Mouse (Mus musculus) E14TG2a.4 (cell line): ENCODE data around the gene Tfr2.

Experiments used
- H3K27me3 ChIP-seq: 2 replicates; pipeline ENCODE4 v1.6.1; 2014; ENCODE audit warnings: low read length, control low read depth; ENCODE audit not compliant: insufficient read depth
- H3K36me3 ChIP-seq: 2 replicates; pipeline ENCODE4 v1.6.1; 2014; ENCODE audit warnings: low read length, control low read depth; ENCODE audit not compliant: insufficient read depth
- H3K4me1 ChIP-seq: replicated peaks from 2 replicates; pipeline ENCODE4 v1.6.1; 2014; ENCODE audit warnings: low read depth, low read length, control low read depth
- H3K4me3 ChIP-seq: replicated peaks from 2 replicates; pipeline ENCODE4 v1.5.1; 2014; ENCODE audit warnings: mild to moderate bottlenecking, low read length
- H3K9me3 ChIP-seq: 2 replicates; pipeline ENCODE4 v1.6.1; 2014; ENCODE audit warnings: low read length, control low read depth
- CTCF ChIP-seq: conservative IDR thresholded peaks from 2 replicates; pipeline ENCODE4 v1.5.1; 2014; ENCODE audit warnings: low read length
- NANOG ChIP-seq: IDR thresholded peaks from 2 replicates; pipeline ENCODE4 v1.6.1; 2014; ENCODE audit warnings: borderline replicate concordance, low read length, mixed read lengths
- POU5F1 ChIP-seq: IDR thresholded peaks from 2 replicates; pipeline ENCODE4 v1.6.1; 2014; ENCODE audit warnings: low read length, borderline replicate concordance

Tfr2 gene

DNA sequence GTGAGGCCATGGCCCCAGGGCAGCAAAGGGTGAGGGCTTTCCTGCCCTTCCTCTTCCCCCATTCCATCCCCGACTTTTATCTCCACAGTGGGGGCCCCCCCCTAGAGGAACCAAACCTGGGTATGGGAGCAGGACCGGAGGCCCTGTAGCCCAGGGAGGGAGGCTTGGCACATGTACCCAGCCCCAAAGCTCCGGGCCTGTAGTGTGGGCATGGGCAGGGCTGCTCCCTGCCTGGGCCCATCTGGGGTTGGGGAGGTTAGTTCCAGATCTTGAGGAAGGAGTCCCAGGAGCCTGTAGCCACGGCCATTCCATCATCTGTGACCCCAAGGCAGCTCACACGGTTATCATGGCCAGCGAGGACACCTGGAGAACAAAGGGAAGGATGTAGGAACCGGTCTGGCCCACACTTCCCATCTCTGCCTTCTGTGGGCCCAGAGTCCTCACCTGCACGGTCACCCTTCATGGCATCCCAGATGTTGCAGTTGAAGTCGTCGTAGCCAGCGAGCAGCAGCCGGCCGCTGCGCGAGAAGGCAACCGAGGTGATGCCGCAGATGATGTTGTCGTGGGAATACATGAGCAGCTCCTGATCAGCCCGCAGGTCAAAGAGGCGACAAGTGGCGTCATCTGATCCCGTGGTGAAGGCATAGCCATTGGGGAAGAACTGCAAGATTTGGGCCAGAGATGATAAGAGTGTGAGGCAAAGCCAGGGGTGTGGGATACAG, 41.2 kb upstream of the Tfr2 start:
- Histone ChIP-seq H3K36me3 (peaks cover 70% of the 10 kb centered on the region), H3K9me3 (no peaks in the 10 kb centered on the region), H3K27me3 (peaks cover 9% of the 10 kb centered on the region), H3K4me3 (no peak overlapping the region), H3K4me1 (peaks cover 84% of the 10 kb centered on the region)
- TF ChIP-seq POU5F1, result no peak
- no peak for TF ChIP-seq NANOG
- no peak for TF ChIP-seq CTCF

DNA sequence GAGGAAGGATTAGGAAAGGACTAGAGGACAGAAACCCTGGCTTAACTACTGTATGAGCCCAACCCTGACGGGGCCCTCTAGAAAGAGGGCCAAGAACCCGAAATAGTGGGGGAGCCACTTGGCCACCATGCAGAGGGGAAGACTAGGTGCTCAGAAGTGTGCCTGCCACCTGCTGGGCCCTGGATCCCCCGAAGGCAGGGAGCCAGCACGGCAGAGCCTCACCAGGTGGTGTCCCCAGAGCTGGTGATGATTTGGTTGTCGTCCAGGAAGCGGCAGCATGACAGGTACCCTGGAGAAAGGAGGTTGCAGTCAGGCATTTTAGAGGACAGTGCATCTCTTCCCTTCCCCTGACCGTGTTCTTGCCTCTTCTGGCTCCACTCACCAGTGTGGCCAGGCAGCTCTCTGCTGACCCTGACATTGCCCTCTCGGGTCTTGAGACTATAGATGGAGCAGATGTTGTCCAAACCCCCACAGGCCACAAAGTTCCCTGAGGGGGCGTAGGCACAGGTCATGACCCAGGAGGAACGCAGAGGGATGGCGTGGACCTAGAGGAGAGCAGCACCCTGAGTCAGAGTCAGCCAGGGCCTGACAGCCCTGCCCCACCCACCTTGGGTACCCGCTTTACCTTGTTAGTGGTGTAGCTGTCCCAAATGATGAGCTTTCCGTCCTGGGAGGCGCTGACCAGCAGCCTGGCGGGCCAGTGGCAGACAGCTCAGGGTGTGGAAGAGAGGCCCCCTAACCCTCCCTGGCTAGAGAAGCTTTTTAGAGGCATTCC, 40.2 kb upstream of the Tfr2 start:
- Histone ChIP-seq H3K36me3 (peaks cover 60% of the 10 kb centered on the region), H3K4me3 (no peak overlapping the region), H3K9me3 (no peaks in the 10 kb centered on the region), H3K4me1 (peaks cover 79% of the 10 kb centered on the region), H3K27me3 (peaks cover 9% of the 10 kb centered on the region)
- TF ChIP-seq CTCF (no peak), NANOG (no peak), POU5F1 (no peak)

DNA sequence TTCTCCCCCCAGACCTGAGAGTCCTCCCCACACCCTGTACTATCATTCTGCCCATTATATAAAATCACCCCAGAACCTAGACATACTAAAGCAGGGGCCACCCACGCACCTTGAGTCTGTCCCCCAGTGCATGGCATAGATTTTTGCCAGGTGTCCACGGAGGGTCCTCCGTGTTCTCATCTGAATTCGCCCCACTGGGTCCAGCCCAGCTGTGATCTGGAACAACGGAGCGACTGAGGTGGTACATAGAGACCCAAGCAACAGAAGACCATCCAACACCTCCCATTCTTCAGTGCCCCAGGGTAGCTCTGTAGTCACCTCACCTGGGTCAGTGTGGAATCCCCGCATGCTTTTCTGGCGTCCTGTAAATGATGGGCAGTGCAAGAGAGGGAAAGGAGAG, 39.6 kb upstream of the Tfr2 start:
- Histone ChIP-seq H3K4me1 (peaks cover 72% of the 10 kb centered on the region), H3K9me3 (no peaks in the 10 kb centered on the region), H3K36me3 (peaks cover 54% of the 10 kb centered on the region), H3K27me3 (peaks cover 9% of the 10 kb centered on the region), H3K4me3 (peak overlapping the region; percentile 89)
- no peak for TF ChIP-seq POU5F1
- TF ChIP-seq CTCF, result no peak
- TF ChIP-seq NANOG, result no peak

DNA sequence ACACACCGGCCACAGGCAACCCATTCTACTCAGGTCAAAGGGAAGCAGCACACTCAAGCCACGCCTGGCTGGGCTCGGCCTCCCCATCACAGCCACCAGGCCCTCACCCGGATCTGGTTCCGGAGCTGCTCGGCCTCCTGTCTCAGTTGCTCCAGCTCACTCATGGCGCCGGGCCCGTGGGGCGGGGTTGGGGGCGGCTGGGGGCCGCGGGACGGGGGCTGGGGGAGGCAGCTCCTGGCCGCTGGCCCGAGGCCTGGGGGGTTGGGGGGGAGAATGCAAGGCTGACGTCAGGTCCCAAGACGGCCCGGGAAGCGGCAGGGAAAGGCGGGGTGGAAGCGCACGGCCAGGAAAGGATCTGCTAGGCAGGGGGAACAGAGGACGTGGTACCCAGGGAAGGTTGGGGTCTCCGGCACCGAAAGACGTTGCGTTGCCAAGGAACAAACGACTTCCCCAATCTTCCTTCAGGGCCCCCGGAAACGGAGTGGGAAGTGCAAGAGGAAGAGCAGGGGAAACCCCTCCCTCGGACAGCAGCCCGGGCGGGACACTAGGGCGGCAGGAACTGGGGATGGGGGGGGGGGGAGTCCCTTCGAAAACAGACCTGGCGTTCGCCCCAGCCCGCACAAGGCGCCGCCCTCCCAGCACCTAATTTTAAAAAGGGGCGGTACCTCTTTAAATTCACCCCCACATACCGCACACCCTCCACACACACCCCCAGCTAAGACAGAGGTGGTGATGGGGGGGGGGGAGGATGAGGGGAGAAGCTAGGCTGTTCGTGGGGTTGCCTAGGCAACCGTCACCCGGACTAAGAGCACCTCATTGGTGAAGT, 38.8 kb upstream of the Tfr2 start:
- no peak for TF ChIP-seq NANOG
- TF ChIP-seq POU5F1, result no peak
- no peak for TF ChIP-seq CTCF
- H3K36me3 ChIP-seq, result peaks cover 46% of the 10 kb centered on the region
- peak overlapping the region; percentile 89 for H3K4me3 ChIP-seq
- peaks cover 9% of the 10 kb centered on the region for H3K27me3 ChIP-seq
- H3K9me3 ChIP-seq, result no peaks in the 10 kb centered on the region
- H3K4me1 ChIP-seq, result peaks cover 65% of the 10 kb centered on the region

DNA sequence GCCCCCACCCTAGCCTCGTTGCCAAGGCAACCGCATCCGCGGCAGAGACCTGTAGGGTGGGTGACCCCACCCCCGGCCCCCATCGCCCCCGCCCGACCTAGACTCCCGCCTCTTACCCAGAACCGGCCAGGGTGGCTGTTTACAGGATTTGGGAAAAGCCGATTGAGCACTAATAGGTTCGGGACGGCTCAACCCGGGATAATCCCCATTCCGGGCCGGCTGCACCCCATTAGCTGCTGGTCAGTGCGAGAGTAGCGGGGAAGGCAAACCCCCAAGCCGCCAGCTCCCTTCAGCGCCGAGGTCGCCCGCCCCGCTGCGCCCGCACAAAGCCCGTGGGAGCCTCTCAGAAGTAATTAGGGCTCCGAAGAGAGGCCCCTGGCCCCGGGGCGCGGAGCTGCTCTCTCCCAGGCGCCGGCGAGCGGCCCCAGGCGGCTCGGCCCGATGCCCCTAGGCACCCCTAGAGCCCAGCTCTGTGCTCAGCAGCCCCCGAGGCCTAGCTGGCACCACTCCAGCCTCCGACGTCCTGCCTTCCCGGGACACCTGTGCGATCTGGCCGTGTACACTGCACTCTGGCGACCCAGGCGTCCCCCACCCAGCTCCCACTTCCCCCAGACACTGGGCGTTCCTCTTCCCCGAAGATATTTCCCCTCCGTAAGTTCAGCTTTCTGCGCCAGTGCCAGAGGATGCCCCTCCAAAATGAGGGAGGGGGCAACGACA, 38.1 kb upstream of the Tfr2 start:
- Histone ChIP-seq H3K9me3 (no peaks in the 10 kb centered on the region), H3K27me3 (peaks cover 12% of the 10 kb centered on the region), H3K4me3 (peak overlapping the region; percentile 89), H3K4me1 (peaks cover 57% of the 10 kb centered on the region), H3K36me3 (peaks cover 39% of the 10 kb centered on the region)
- no peak for TF ChIP-seq POU5F1
- TF ChIP-seq CTCF, result no peak
- TF ChIP-seq NANOG, result no peak

DNA sequence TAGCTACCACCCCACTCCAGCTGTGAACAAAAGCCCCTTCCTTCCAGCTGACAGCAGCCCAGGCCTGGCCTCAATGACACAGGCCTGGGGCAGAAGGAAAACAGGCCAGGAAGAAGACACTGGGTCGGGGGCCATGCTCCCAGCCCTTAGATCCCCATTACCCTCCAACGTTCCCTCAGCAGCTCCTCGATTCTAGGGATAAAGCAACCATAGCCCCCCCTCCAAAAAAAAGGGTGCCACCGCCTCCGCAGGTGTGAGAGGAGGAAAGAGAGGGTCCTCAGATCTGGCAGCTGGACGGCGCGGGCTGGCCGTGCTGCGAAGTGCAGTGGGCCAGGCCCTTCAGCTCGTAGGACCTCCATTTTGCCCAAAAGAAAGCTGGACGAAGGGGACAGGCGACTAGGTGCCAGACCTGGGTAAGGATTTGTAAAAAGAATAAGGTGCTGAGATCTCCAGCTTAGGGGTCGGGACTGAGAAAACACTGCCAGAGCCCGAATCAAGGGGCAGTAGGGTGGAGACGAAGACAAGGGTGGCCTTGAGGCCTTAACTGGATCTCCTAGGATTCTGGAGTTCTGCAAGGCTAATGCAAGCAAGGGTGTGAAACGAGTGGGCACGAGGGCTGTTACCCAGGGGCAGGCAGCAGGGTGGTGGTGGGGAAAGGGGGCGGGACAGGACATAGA, 37.4 kb upstream of the Tfr2 start:
- H3K36me3 ChIP-seq, result peaks cover 32% of the 10 kb centered on the region
- TF ChIP-seq NANOG (no peak), POU5F1 (no peak)

DNA sequence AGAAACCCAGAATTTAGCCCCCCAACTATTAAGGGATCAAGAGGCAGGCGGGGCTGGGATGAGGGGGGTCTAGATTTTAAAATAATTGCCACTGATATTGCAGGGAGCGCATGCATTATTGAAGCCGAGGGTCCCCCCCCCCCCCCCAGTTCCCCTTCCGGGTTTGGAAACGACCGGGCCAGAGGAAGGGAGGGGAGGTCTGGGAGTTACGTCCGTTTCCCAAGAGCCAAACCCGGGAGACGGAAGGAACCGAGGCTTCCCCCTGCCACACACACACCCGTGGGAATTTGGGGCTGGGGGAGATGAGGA, 36.9 kb upstream of the Tfr2 start:
- Histone ChIP-seq H3K4me1 (peaks cover 51% of the 10 kb centered on the region), H3K27me3 (peaks cover 14% of the 10 kb centered on the region), H3K9me3 (no peaks in the 10 kb centered on the region), H3K4me3 (peak overlapping the region; percentile 89), H3K36me3 (peaks cover 27% of the 10 kb centered on the region)
- no peak for TF ChIP-seq POU5F1

More for the DNA sequence above, 37.4 kb upstream of the Tfr2 start:
- Histone ChIP-seq H3K4me3 (peak overlapping the region; percentile 89), H3K27me3 (peaks cover 14% of the 10 kb centered on the region), H3K4me1 (peaks cover 51% of the 10 kb centered on the region), H3K9me3 (no peaks in the 10 kb centered on the region)
